16 mouse cellular contexts compared by ENCODE assay signal in genomic region chr19:31424319-31424718, GRCm38 (mm10).
"Had no signal": no experiment of that assay in that cellular context is flagged by ENCODE, and none has a peak within 500 bp of the region (broad histone marks: within the 10 kb centered on the region; RNA-seq: fewer than 3 reads in every experiment).

No protein-coding gene starts in this region.

- H3K4me1 ChIP-seq: liver, embryonic 15.5 days; midbrain, embryonic 10.5 days had no signal

- DNase-seq: liver; lung, embryonic 14.5 days; lung, postnatal 10 days; lung, postnatal 4 days; right cerebral cortex, adult 18-20 months; right cerebral cortex, postnatal 25 days; thymus, postnatal 4 days had no signal

- ATAC-seq: inflammation-experienced regulatory T-cells, adult 6 months; intestine, postnatal 0 days had no signal

- H3K4me3 ChIP-seq: layer of hippocampus, adult 2 months; limb, embryonic 12.5 days; liver, embryonic 15.5 days; midbrain, embryonic 10.5 days; myocyte had no signal

- H3K27ac ChIP-seq: layer of hippocampus, adult 2 months; liver, embryonic 15.5 days; midbrain, embryonic 10.5 days; neural tube, embryonic 15.5 days; stomach, postnatal 0 days had no signal

- H3K4me2 ChIP-seq: limb, embryonic 12.5 days; liver, embryonic 15.5 days; lung, embryonic 14.5 days had no signal

- H3K27me3 ChIP-seq: limb, embryonic 12.5 days; liver, embryonic 15.5 days; neural tube, embryonic 15.5 days had no signal

- H3K36me3 ChIP-seq: limb, embryonic 12.5 days; liver, embryonic 15.5 days; midbrain, embryonic 10.5 days; neural tube, embryonic 15.5 days had no signal

- H3K9me3 ChIP-seq: limb, embryonic 12.5 days; liver, embryonic 15.5 days; midbrain, embryonic 10.5 days; neural tube, embryonic 15.5 days had no signal

- H3K9ac ChIP-seq: limb, embryonic 12.5 days; liver, embryonic 15.5 days; lung, embryonic 14.5 days; neural tube, embryonic 15.5 days had no signal
